Mouse (Mus musculus) bone marrow, adult 2 months (tissue): ENCODE data around the gene Vdr.

Experiments
- CTCF ChIP-seq: fragments of 200-500 bp; IDR thresholded peaks from 2 replicates; pipeline ENCODE4 v1.5.1; 2011; ENCODE audit warnings: low read length, control low read depth; ENCODE audit not compliant: control insufficient read depth, insufficient read depth
- POLR2A ChIP-seq: fragments of 200-500 bp; IDR thresholded peaks from 2 replicates; pipeline ENCODE4 v1.6.1; 2011; ENCODE audit warnings: low read depth, mild to moderate bottlenecking, control low read depth, low read length, borderline replicate concordance; ENCODE audit not compliant: control insufficient read depth

- TF ChIP-seq CTCF (peak; percentile 95), POLR2A (no peak)
These were observed 41.9 kb upstream of the Vdr start for GRCm38 (mm10) chr15:97952137-97952888.
